Mouse (Mus musculus) T-helper 1 cell (primary cell): Measurements from ENCODE around the gene Zbp1.

Experiments used
- in situ Hi-C: fragments of 300-600 bp; cut with MboI, MseI; formaldehyde crosslinking; loops from one replicate; pipeline ENCODE4 v1.15.1; 2025; ENCODE audit warnings: high pct_unique_total_duplicates

Zbp1 gene

DNA sequence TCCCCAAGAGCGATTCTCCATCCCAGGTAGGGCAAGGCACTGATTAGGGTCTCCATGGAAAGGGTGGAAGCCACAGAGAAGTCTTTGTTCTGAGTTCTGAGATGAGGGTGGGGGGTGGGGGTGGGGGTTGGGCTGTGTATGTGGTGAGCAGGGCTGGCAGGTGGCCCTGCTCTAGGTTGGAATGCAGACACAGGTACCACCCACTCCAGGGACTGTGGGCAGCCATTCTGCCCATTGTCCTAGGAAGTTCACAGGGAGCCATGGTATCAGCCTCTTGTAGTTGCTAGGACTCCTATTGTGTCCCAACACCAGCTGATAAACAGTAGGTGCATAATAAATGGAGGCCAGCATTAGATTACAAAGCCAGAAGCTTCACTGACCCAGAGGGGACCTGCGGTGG lies 28.5 kb upstream of the Zbp1 start:
- in situ Hi-C loops = no loop called here

DNA sequence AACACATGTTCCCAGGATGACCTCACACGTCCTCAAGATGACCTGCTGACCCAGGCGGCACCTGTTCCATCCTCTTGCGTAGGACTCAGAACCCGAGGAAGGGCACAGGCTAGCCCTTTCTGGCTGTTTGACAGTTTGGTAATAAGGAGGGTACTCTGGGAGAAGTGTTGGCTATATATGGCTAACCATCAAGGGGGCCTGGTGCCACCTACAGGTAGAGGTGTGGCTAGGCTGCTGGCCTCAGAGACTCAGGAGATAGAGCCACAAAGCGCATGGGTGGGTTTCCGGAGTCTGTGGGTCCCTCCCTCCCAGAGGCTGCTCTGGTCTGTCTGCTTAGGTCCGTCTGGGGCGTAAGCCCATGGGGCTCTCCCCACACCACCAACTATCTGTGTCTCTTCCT lies 28.0 kb upstream of the Zbp1 start:
- in situ Hi-C loops = no loop called here

DNA sequence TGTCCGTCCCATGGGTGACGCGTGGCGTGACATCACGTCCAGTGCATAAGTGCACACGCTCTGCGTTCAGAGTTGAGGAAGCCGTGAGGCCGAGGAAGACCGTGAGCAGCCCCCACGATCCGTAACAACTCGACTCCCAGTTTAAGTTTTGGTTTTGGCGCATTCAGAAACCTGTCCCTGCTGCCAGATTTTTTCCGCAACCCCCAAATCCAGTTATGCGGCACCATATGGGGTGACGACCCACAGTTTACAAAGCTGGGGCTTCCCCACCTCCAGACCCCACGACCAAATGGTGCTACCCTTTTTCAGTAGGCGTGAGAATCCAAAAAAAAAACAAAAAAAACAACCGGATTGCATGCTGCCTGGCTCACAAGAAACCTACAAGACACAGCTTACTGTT lies 26.5 kb upstream of the Zbp1 start:
- in situ Hi-C loops = no loop called here

DNA sequence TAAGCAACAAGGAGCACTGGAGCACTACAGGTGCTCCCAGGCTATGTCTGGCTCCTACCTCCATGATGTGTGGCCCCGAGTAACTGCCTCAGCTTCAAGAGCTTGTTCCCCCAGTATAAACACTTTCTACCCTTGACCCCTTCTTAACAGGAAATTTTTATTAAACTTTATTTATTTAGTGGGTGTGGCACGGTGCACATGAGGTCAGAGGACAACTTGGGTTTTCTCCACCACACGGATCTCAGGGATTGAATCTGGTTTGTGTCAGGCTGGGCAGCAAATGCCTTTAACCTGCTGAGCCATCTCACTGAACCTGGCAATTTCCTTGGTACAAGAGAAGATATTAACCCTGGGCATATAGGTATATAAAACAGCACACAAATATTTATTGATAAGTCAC lies 25.4 kb upstream of the Zbp1 start:
- in situ Hi-C loops = no loop called here

DNA sequence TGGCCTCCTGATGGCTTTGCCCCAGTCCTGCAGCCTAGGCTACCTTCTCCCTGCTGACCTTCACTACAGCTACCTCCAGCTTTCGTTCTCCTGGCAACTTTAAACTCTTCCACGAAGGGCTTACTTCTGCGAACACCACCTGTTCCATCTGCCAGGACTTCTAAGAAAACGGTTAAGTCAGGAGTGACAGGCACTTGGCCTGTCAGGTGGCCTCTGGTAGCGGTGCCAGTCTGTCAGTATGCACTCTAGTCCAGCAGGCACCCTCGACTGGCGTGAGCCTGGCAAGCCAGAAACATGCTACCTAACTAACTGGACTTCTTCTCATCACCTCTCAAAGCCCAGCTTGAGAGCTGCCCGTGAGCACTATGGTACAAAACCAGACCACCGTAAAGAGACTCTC lies 24.9 kb upstream of the Zbp1 start:
- in situ Hi-C loops = no loop called here

DNA sequence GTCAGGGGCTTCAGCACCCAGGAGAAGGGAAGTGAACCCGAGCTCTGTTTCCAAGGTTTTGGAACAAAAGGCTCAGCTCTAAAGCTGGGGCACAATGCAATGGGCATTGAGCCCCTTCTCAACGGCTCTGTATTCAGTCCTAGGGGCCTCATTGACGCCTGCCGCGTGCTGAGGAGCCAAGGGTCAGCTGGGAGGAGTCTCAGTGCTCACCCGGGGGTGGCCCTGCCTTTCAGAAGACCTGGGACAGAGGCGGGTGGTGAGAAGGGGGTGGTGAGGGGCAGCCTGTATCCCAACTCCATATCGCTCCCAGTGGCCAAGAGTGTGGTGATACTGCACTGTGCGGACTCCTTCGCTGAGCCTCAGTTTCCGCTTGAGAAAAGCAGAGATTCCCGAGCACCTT lies 24.2 kb upstream of the Zbp1 start:
- in situ Hi-C loops = no loop called here

DNA sequence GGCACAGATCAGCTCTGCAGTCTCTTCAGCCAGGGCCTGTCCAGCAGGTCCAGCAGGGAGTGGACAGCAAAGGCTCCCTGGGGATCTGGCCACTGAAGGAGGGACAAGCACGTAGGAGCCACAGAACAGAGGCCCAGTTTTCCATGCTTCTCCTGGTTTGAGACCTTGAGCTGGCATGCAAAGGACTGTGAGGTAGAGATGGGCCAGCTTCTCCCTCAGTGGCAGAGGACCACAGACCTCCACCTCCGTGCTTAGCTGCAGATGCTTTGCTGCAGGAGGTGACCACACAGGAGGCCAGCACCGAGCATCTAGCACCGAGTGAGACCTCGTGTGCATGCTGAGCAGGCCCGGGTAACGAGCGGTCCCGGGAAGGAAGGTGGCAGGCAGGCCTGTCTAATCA lies 22.0 kb upstream of the Zbp1 start:
- in situ Hi-C loops = no loop called here

DNA sequence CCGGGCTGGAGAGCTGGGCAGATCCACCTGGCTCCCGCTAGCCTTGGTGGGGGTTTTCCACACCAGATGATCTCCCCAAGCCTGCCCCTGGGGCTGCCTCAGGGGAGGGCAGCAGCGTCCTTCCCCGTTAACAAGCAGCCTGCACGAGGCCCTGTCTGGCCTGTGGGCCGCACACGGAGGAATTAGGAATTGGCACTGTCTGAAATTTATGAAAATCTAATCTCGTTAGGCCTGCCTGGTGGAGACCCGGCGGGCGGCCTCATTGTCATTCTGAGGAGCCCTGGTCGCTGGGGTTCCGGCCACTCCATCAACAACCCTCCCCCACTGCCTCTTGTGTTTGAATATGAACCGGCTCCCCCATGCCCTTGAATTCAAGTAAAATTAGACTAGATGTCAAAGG lies 19.8 kb upstream of the Zbp1 start:
- in situ Hi-C loops = no loop called here

DNA sequence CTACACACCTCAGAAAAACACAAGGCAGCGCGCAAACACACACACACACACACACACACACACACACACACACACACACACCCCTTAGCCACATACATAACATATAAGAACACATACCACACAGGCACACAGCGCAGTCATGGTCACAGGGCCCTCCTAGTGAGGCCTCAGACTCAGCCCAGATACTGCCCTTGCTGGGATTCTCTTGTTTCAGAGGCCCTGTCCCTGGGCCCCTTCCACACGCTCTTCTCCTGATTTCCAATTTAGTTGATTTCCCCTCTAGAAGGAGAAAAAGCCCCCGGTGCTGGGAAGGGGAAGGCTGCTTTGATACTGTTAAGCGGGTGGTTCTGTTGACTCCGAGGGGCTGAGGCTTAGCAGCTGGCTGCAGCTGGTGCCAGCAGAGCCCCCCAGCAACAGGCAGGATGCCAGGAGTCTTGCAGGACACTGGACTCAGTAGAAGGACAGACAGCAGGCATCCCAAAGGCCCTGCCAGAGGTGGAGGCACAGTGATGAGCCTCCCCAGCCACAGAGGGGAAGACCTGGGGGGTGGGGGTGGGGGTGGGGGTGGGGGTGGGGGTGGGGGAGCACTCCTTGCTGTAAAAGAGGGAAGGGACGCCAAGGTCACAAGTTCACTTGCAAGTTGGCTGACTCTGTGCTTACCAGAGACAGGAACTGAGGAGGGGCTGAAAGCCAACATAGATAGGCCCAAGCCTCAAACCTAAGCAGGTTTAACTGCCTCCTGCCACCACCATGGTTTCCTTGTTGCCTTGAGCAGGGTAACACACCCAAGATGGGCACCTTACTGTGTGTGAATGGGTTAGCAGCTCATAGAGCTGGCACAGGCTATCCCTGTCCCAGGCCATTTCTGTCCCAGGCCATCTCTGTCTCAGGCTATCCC lies 17.0 kb upstream of the Zbp1 start:
- in situ Hi-C loops = no loop called here

DNA sequence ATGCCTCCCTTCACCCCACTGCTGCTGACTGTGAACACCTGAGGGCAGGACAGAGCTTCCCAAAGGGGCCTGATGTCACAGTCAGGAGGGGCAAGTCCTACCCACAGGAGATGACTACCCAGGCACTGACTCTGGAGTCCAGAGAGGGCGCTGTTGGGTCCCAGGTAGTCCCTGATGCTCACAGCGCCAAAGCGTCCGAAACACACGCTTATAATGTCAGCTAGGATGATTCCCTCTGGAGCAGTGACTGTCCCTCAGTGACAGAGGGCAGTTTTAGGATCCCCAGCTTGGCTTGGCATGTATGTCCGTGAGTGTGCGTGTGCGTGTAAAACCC lies 14.0 kb upstream of the Zbp1 start:
- in situ Hi-C loops = no loop called here

DNA sequence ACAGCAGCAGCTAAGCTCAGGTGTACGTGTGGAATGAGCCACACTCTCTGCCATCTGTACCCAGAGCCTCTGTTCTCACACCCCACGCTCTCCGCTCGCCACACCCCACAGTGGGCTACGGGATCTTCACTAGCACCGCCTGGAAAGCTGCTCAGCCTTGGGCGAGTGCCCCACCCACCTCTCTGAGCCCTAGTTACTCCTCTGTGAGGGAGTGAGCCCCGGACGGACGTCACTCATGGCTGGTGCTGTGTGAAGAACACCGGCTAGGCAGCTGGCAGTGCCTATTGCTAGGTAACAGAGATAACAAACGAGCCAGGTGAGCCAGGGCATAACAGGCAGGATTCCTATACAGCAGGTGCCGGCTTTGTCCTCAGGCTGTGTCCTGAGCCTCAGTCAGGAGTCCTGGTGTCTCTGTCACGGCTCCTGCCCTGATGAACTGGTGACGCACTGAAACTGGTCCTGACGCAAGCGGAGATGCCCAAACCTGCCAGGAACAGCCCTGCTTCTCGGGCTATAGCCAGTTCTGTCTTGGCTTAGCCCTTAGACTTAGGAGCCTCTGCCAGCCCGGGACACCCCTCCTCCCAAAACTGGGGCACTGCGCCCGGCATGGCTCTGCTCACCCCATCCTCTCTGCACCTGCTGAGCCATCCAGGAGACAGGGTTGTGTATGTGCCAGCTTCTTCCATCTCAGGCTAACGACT lies 13.5 kb upstream of the Zbp1 start:
- in situ Hi-C loops = no loop called here

DNA sequence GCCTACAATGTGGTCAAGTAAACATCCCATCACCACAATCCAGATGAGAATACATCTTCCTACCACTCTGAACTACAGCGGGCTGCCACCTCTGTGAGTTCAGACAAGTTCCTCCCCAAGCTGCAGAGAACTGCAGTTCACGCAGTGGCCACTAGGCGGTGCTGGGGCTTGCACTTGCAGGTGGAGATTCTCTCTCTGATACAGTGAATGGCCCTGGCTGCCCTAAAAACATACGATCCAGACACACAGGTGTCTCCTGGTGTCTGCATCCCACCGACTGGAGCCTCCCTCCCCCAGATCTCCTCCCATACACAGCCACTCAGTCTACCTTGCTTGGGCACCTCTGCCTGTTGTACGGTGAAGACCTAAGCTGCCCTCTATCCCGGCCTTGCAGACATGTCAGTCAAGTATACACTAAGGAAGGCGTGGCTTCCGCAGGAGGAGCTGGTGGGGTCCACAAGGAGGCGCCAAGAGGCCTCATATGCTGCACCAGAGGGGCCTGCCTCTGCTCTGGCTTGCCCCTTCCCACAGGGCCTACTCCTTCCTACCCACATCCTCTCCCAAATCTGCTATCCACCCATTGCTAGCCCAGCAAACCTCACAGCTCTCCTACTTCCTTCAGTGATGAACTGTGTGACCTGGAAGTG lies 11.0 kb upstream of the Zbp1 start:
- in situ Hi-C loops = no loop called here

DNA sequence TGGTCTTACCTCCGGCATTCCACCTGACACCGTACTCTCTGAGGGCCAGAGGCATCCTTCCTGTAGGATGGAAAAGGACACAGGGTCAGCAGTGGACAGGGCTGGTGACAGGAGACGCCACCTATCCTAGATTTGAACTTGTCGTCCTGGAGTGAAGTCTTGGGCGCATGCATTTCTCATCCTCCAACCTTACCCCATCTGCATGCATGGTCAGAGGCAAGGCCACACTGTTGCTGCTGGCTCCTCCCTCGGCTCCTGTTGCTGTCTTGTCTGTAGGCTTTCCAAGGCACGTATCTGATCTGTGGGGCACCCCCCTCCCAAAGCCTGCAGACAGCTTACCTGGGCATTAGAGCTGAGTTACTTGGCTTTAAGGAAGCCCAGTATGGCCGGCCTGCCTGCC lies 9.8 kb upstream of the Zbp1 start:
- in situ Hi-C loops = no loop called here

DNA sequence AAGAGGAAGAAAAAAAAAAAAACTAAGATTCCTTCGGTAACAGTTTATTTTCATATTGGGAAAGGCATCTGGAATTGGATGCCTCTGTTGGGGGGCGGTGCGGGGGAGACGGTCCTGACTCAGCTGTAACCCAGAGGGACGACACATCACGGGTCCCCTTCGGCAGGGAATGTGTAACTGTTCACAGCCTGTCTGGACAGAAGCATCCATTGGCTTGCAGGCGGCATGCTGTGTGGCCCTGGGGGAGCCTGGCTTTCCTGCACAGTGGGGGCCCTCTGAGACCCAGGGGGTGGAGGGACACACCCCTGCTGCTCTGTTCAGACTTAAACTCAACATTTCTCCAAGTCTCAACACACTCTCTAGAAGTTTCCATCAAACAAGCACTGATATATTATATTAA lies 8.1 kb upstream of the Zbp1 start:
- in situ Hi-C loops = no loop called here

DNA sequence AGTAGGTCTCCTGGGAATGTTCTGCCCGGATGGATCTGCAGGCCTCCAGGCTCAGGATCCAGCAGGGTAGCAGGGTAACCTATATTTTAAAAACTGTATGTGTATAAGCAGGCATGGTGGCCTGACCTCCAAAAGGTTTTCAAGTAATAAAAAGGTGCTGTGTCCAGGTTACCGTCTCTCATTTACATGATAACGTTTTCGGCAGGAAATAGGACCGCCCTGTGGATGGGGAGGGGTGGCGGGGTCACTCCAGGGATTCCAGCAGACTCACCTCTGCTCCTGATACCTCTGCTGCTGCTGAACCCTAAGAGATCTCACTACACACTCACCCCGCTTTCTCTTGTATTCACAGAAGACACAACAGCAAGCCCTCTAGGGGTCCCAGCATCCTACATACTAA lies 7.2 kb upstream of the Zbp1 start:
- in situ Hi-C loops = no loop called here

DNA sequence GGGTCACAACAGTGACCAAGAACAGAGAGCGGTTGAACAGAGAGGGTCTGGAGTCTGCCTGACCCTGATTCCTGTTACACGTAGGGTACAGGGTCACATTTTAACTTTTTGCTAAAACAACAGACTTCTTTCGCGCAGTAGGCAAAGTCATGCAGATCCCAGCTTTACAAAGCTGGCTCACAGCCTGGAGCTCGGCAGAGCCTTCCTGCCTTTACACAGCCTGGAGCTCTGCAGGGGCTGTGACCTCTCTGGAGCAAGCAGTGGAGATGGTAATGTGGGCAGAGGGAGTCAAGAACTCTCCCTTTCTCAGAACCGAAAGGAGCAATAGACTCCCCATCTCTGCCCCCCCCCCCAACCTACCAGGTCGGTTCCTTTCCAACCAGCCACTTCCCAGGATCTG lies 6.1 kb upstream of the Zbp1 start:
- in situ Hi-C loops = no loop called here

DNA sequence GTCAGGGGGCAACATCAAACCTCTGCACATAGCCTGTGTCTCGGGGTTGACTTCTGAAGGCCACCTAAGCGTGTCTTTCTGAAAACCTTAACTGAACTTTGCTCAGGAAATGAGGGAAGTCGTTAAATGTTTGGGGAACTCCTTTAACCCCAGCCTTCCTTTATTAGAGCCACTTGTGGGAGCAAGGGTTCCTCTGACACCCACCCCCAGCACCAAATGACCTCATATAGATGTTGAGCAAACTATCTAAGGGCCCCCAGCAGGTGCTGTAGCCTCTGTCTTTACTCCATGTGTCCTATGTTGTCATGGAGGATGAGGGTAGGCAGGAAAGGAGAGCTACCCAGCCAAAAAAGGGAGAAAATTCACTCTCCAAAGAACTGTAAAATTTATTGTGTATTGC lies 5.4 kb upstream of the Zbp1 start:
- in situ Hi-C loops = no loop called here

DNA sequence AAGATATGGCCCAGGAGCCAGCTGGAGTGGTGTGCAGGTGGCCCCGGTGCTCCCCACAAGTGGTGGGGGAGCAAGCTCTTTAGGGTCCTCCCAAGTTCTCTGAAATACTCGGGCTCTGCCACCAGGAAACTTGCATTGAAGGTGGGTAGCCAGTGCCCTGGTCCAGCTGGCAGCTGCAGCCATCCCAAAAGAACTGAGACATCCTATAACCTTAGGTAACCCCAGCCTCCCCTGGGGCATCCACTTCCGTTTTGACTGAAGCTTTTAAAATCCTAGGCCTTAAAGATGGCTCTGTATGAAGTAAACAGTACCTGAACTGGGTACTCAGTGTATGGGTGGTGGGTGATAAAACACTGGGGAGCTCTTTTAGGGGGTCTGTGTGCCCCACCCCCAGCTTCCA lies 4.8 kb upstream of the Zbp1 start:
- in situ Hi-C loops = no loop called here

DNA sequence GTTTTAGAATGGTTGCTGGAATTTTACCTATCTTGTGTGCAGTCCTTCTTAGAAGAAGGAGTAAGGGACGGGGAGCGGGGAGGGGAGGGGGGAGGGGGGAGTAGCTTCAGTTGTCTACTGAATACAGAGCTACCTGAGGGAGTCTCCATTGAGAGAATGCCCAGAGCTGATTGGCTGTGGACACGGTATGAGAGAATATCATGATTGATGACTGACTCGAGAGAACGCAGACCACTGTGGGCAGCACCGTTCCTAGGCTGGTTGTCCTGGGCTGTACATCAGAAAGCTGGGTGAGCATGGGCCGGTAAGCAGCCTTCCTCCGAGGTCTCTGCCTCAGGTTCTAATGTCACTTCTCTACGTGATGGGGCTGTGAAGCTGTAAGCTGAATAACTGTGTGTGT lies 2.0 kb upstream of the Zbp1 start:
- in situ Hi-C loops = no loop called here

DNA sequence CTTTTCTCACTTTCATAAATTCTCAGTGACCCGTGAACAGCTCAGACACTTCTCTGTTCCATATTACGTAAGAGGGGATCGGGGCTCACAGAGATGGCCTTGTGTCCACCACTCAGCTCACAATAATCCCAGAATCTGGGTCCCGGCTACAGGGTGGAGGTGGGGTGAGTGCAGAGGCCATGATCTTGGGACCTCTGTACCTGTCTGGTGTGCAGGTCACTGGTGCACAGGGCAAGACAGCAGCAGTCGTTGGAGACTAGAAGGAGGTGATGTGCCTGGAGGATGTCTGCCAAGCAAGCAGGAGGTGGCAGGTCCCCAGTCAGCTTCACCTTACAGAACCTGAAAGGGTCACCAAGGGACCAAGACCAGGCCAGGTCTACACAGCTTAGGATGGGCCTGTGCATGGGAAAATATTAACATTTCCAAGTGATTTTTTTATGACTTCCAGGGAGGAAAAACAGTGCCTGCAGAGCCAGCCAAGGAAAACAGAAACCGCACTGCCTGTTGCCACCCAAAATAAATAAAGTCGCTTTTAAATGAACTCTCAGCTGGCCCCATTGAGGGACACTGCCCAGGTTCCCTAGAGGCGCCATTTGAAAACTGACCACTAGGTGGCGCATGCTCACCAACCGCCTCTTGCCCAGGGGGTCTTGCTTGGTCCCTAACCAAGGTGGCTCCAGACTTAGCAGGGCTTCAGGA lies 682 bp upstream of the Zbp1 start:
- in situ Hi-C loops = loop anchor here (5.0 kb wide), 1 partner anchor 233 kb away; no protein-coding TSS in a partner anchor

DNA sequence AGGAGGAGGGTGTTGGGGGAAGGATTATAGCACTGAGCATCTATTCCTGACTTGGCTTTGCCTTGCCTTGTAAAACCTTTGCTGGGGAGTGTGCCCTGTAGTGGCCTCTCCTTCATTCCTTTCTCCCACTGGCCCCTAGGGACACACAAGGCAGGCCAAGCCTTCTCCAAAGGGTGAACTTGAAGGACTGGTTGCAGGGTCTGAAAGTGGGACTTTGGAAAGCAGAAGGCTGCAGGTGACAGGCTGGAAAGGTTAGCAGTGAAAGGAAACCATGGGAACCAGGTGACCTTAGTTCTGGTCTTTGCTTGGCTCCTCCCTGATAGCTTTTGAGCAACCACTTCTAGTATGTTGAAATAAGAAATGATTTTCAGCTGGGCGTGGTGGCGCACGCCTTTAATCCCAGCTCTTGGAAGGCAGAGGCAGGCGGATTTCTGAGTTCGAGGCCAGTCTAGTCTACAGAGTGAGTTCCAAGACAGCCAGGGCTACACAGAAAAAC lies 912 bp downstream of the Zbp1 start:
- in situ Hi-C loops = loop anchor here (5.0 kb wide), 1 partner anchor 234 kb away; no protein-coding TSS in a partner anchor

DNA sequence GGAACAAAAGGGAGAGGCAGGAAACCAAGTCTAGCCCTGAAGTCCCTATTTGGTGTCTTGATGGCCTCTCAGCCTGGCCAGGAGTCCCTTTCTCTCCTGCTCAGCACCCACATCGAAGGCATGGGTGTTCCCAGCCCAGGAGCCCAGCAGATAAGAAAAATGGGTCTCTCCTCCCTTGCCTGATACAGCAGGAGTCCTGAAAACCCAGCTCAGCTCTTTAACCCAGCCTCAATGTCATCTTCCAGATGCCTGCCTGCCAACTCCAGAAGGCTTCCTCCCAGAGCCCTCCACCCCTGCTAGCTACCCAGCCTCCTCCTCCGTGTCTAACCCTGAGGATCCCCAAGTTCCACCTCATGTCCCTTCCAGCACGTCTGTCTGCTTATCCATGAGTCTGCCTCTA lies 1.5 kb downstream of the Zbp1 start:
- in situ Hi-C loops = loop anchor here (5.0 kb wide), 1 partner anchor 235 kb away; no protein-coding TSS in a partner anchor
